Mouse (Mus musculus) liver, embryonic 16.5 days (tissue): ENCODE measurements around the gene Il1rl1. TPM values are rescaled to one million over a fixed set of nuclear protein-coding genes. Genes with fewer than 3 reads are reported as not detected.

Experiments
- ATAC-seq: fragments of 200-750 bp; cut with Nextera tagmentation; 2 replicates; pipeline ENCODE4 v1.8.0; 2017; ENCODE audit warnings: low read depth, mild to moderate bottlenecking, moderate number of reproducible peaks, moderate library complexity
- H3K27ac ChIP-seq: fragments of 300-500 bp; sonication (generic); 2 replicates; pipeline ENCODE4 v1.5.1; 2014; ENCODE audit warnings: mild to moderate bottlenecking, low read length
- H3K27me3 ChIP-seq: fragments of 300-500 bp; sonication (generic); 2 replicates; pipeline ENCODE4 v1.6.1; 2014; ENCODE audit warnings: low read depth, low read length, mixed read lengths; ENCODE audit not compliant: control insufficient read depth, insufficient read depth
- H3K36me3 ChIP-seq: fragments of 300-500 bp; sonication (generic); 2 replicates; pipeline ENCODE4 v1.6.1; 2014; ENCODE audit warnings: mild to moderate bottlenecking; ENCODE audit not compliant: control insufficient read depth, insufficient read depth
- H3K4me1 ChIP-seq: fragments of 300-500 bp; sonication (generic); 2 replicates; pipeline ENCODE4 v1.6.1; 2014; ENCODE audit warnings: low read depth, low read length, mixed read lengths; ENCODE audit not compliant: control insufficient read depth
- H3K4me2 ChIP-seq: fragments of 300-500 bp; sonication (generic); 2 replicates; pipeline ENCODE4 v1.6.1; 2014; ENCODE audit warnings: low read depth, low read length, mixed read lengths
- H3K4me3 ChIP-seq: fragments of 300-500 bp; sonication (generic); 2 replicates; pipeline ENCODE4 v1.5.1; 2014; ENCODE audit warnings: low read depth, mild to moderate bottlenecking, low read length
- H3K9ac ChIP-seq: fragments of 300-500 bp; sonication (generic); 2 replicates; pipeline ENCODE4 v1.6.1; 2014; ENCODE audit warnings: low read depth, low read length
- H3K9me3 ChIP-seq: fragments of 300-500 bp; sonication (generic); replicated peaks from 2 replicates; pipeline ENCODE4 v1.6.1; 2016; ENCODE audit warnings: low read length; ENCODE audit not compliant: control insufficient read depth
- WGBS: fragments of 180-500 bp; shearing (Covaris S2); extraction: QIAGEN DNeasy Blood & Tissue Kit; methylation state at CpG from one replicate; pipeline ENCODE4 v1.1.7; 2014; ENCODE audit not compliant: insufficient replicate concordance; 5-methylcytosine and 5-hydroxymethylcytosine counted together
- polyA plus RNA-seq: library from polyadenylated mRNA; unstranded; fragments of >200 nt; fragmentation: Nextera tagmentation; extraction: Ambion mirVana; gene quantifications from 2 replicates; pipeline ENCODE4 v1.2.1, GENCODE M21; 2015

Il1rl1 gene
- polyA plus RNA-seq, result 5.3 and 5.7 TPM in 2 replicates

GRCm38 (mm10) chr1:40428910-40429675 lies at the start of gene Il1rl1:
TSS of gene Il1rl1 (plus strand) at chr1:40429570.
- peak within 1 kb of the TSS; percentile 61 for H3K4me3 ChIP-seq
- ATAC-seq, result peak; percentile 91
- peak within 1 kb of the TSS; percentile 63 for H3K4me2 ChIP-seq
- H3K36me3 ChIP-seq, result no peaks in the 10 kb centered on the region
- no peaks in the 10 kb centered on the region for H3K27me3 ChIP-seq
- 30% methylated on average over 5 of the region's 5 CpGs for WGBS
- peaks cover 13% of the 10 kb centered on the region for H3K4me1 ChIP-seq
- no peaks in the 10 kb centered on the region for H3K9me3 ChIP-seq
- peak within 1 kb of the TSS; percentile 38 for H3K9ac ChIP-seq
- peak within 1 kb of the TSS; percentile 86 for H3K27ac ChIP-seq

GRCm38 (mm10) chr1:40380111-40380510 lies 49.3 kb upstream of the Il1rl1 start:
- no peak overlapping the region for H3K4me2 ChIP-seq
- no peaks in the 10 kb centered on the region for H3K36me3 ChIP-seq
- H3K4me3 ChIP-seq, result no peak overlapping the region
- no peak overlapping the region for H3K9ac ChIP-seq
- no peaks in the 10 kb centered on the region for H3K9me3 ChIP-seq
- no peaks in the 10 kb centered on the region for H3K27me3 ChIP-seq
- H3K4me1 ChIP-seq, result no peaks in the 10 kb centered on the region
- 39% methylated on average over 6 of the region's 6 CpGs for WGBS
- no peak for ATAC-seq
- no peak overlapping the region for H3K27ac ChIP-seq

GRCm38 (mm10) chr1:40380990-40381389 lies 48.4 kb upstream of the Il1rl1 start:
- H3K9me3 ChIP-seq, result no peaks in the 10 kb centered on the region
- no peaks in the 10 kb centered on the region for H3K27me3 ChIP-seq
- WGBS, result 64% methylated on average over 11 of the region's 11 CpGs
- no peaks in the 10 kb centered on the region for H3K4me1 ChIP-seq
- no peak overlapping the region for H3K4me3 ChIP-seq
- no peak overlapping the region for H3K4me2 ChIP-seq
- H3K9ac ChIP-seq, result no peak overlapping the region
- no peak for ATAC-seq
- H3K36me3 ChIP-seq, result no peaks in the 10 kb centered on the region
- no peak overlapping the region for H3K27ac ChIP-seq

GRCm38 (mm10) chr1:40382841-40383240 lies 46.5 kb upstream of the Il1rl1 start:
- Histone ChIP-seq H3K27ac (no peak overlapping the region), H3K4me2 (no peak overlapping the region), H3K9ac (no peak overlapping the region), H3K27me3 (no peaks in the 10 kb centered on the region), H3K36me3 (no peaks in the 10 kb centered on the region), H3K4me1 (no peaks in the 10 kb centered on the region), H3K4me3 (no peak overlapping the region), H3K9me3 (no peaks in the 10 kb centered on the region)
- WGBS, result 63% methylated on average over 5 of the region's 5 CpGs
- no peak for ATAC-seq

- H3K27ac ChIP-seq, result no peak overlapping the region
- 74% methylated on average over 8 of the region's 8 CpGs for WGBS
- no peak overlapping the region for H3K4me2 ChIP-seq
- no peaks in the 10 kb centered on the region for H3K9me3 ChIP-seq
- H3K9ac ChIP-seq, result no peak overlapping the region
- H3K27me3 ChIP-seq, result no peaks in the 10 kb centered on the region
- no peaks in the 10 kb centered on the region for H3K4me1 ChIP-seq
- no peak for ATAC-seq
- no peaks in the 10 kb centered on the region for H3K36me3 ChIP-seq
- no peak overlapping the region for H3K4me3 ChIP-seq
Measured at GRCm38 (mm10) chr1:40384931-40385545, 44.3 kb upstream of the Il1rl1 start.

- no peaks in the 10 kb centered on the region for H3K27me3 ChIP-seq
- no peak overlapping the region for H3K9ac ChIP-seq
- no peaks in the 10 kb centered on the region for H3K36me3 ChIP-seq
- WGBS, result 41% methylated on average over 3 of the region's 3 CpGs
- H3K4me2 ChIP-seq, result no peak overlapping the region
- no peaks in the 10 kb centered on the region for H3K9me3 ChIP-seq
- H3K27ac ChIP-seq, result no peak overlapping the region
- ATAC-seq, result no peak
- H3K4me3 ChIP-seq, result no peak overlapping the region
- no peaks in the 10 kb centered on the region for H3K4me1 ChIP-seq
Measured at GRCm38 (mm10) chr1:40391374-40391773, 38.0 kb upstream of the Il1rl1 start.

GRCm38 (mm10) chr1:40392535-40392934 lies 36.8 kb upstream of the Il1rl1 start:
- no peaks in the 10 kb centered on the region for H3K27me3 ChIP-seq
- H3K4me1 ChIP-seq, result no peaks in the 10 kb centered on the region
- no peak overlapping the region for H3K4me2 ChIP-seq
- H3K36me3 ChIP-seq, result no peaks in the 10 kb centered on the region
- WGBS, result 42% methylated on average over 6 of the region's 6 CpGs
- ATAC-seq, result no peak
- no peak overlapping the region for H3K27ac ChIP-seq
- no peaks in the 10 kb centered on the region for H3K9me3 ChIP-seq
- no peak overlapping the region for H3K4me3 ChIP-seq
- no peak overlapping the region for H3K9ac ChIP-seq

- H3K27ac ChIP-seq, result no peak overlapping the region
- no peak overlapping the region for H3K4me2 ChIP-seq
- H3K36me3 ChIP-seq, result no peaks in the 10 kb centered on the region
- H3K9me3 ChIP-seq, result no peaks in the 10 kb centered on the region
- no peak overlapping the region for H3K9ac ChIP-seq
- no peaks in the 10 kb centered on the region for H3K27me3 ChIP-seq
- 65% methylated on average over 7 of the region's 7 CpGs for WGBS
- no peak overlapping the region for H3K4me3 ChIP-seq
- no peak for ATAC-seq
- no peaks in the 10 kb centered on the region for H3K4me1 ChIP-seq
Measured at GRCm38 (mm10) chr1:40393214-40393613, 36.2 kb upstream of the Il1rl1 start.

- Histone ChIP-seq H3K4me3 (no peak overlapping the region), H3K4me1 (no peaks in the 10 kb centered on the region; the same call in 1 of the 2 replicates), H3K36me3 (no peaks in the 10 kb centered on the region), H3K27ac (no peak overlapping the region), H3K4me2 (no peak overlapping the region), H3K9ac (no peak overlapping the region), H3K27me3 (no peaks in the 10 kb centered on the region), H3K9me3 (no peaks in the 10 kb centered on the region)
- WGBS, result 65% methylated on average over 6 of the region's 6 CpGs
- ATAC-seq, result no peak
Measured at GRCm38 (mm10) chr1:40399639-40400038, 29.7 kb upstream of the Il1rl1 start.
